Mouse (Mus musculus): ENCODE measurements at regions not wholly inside any gene's neighbourhood (a gene's known extent, or its start where the extent isn't known, plus 50 kb on each side); places are given as distances from the start of the nearest gene placed in this dataset.
"Not testable (repeated sequence)": the region's sequence is repeated elsewhere in the genome, so short reads cannot be mapped to it uniquely, and the experiment has no call there.

DNA sequence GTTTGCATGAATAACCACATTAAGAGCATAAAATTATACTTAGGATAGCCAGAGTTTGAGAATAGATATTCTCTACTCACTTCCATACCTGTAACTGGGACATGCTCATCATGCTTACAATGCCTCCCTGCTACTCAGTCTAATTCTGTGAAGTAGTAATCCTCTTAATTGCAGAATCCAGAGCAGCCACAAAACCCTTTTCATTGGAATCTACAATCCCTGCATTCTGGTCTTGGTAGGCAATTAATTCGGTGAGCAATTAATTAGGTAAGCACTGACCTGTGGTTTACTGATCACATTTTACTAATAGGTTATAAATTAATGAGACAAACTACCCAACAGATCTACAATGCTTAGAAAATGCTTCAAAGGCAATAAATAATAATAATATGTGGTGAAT, 316.5 kb upstream of the Sema3a start:
- Histone ChIP-seq H3K27me3 (ENCODE audit: control insufficient read depth, insufficient read depth, insufficient read length) (no peaks in the 10 kb centered on the region), H3K79me2 (ENCODE audit: control insufficient read depth, insufficient read depth) (no peaks in the 10 kb centered on the region), H3K4me3 (no peak overlapping the region), H3K4me2 (ENCODE audit: low read depth) (no peak overlapping the region), H3K36me3 (ENCODE audit: control insufficient read depth, insufficient read depth) (no peaks in the 10 kb centered on the region), H3ac (ENCODE audit: control insufficient read depth, insufficient read length) (no peak overlapping the region)
- TF ChIP-seq REST (IDR thresholded peaks at IDR 0.05; ENCODE audit: insufficient read depth, insufficient read length) (no peak), TCF12 (IDR thresholded peaks at IDR 0.05; ENCODE audit: insufficient read depth, poor library complexity, severe bottlenecking) (no peak), POLR2A (IDR thresholded peaks at IDR 0.05; ENCODE audit: insufficient read length, low read depth) (no peak), MAX (IDR thresholded peaks at IDR 0.05; ENCODE audit: low read depth) (no peak), MYOG (IDR thresholded peaks at IDR 0.05; ENCODE audit: control insufficient read depth in 1 of 3, insufficient read depth in 1 of 3, insufficient read length in 2 of 3, low read depth in 2 of 3) (no peak), CEBPB (IDR thresholded peaks at IDR 0.05; ENCODE audit: insufficient read depth, poor library complexity, severe bottlenecking) (no peak), SRF (IDR thresholded peaks at IDR 0.05; ENCODE audit: control insufficient read depth, insufficient read length, low read depth) (no peak), MYOD1 (IDR thresholded peaks at IDR 0.05; ENCODE audit: control insufficient read depth in 1 of 3, insufficient read length in 2 of 3, low read depth in 2 of 3) (no peak), E2F4 (IDR thresholded peaks at IDR 0.05; ENCODE audit: insufficient read depth) (no peak)

DNA sequence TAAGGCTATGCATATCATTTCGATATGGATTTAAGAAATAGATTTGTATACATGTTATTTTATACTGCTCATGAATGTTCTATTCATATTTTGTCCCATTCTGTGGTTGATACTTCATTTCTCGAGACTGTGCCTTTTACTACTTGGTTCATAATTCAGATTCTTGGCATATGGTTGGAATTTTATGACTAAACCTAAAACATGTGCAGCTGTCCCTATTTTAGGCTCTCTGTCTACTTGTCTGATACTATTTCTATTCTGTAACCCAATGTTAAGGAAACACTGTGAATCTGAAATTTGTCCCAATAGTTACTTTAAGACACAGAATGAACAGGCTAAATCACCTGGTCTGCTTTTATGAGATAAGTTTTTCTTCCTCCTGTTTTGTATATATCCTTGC, 315.3 kb upstream of the Sema3a start:
- no peak overlapping the region for H3K4me3 ChIP-seq
- no peak for TF ChIP-seq REST (IDR thresholded peaks at IDR 0.05; ENCODE audit: insufficient read depth, insufficient read length)
- peak in 1 of 3 experiments; percentile 69 for TF ChIP-seq MYOG (IDR thresholded peaks at IDR 0.05; ENCODE audit: control insufficient read depth in 1 of 3, insufficient read depth in 1 of 3, insufficient read length in 2 of 3, low read depth in 2 of 3)

DNA sequence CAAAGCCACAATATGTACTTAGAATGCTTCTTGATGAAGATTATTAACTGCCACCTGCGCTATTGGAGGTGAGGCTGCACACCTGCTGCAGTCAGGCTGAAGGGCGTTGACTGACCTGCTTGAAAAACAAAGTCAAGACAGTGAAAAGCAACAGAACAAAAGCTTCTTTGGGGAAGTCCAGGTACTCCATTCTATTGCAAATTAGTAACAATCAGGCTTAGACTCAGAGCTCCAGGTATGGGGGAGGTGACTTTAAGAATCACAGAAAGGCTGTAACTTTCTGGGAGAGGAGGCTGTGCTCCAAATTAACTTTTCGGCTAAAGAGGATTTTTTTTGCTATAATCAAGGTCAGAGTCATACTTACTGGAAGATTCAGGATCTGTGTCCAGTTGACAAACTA, 278.0 kb upstream of the Sema3a start:
- not testable (repeated sequence) for H3K4me3 ChIP-seq; H3K79me2 ChIP-seq (ENCODE audit: control insufficient read depth, insufficient read depth); H3K4me2 ChIP-seq (ENCODE audit: low read depth); H3K27me3 ChIP-seq (ENCODE audit: control insufficient read depth, insufficient read depth, insufficient read length); H3ac ChIP-seq (ENCODE audit: control insufficient read depth, insufficient read length); H3K36me3 ChIP-seq (ENCODE audit: control insufficient read depth, insufficient read depth)

More for the DNA sequence above, 315.3 kb upstream of the Sema3a start:
- H3ac ChIP-seq (ENCODE audit: control insufficient read depth, insufficient read length), result no peak overlapping the region
- no peaks in the 10 kb centered on the region for H3K36me3 ChIP-seq (ENCODE audit: control insufficient read depth, insufficient read depth)
- no peaks in the 10 kb centered on the region for H3K79me2 ChIP-seq (ENCODE audit: control insufficient read depth, insufficient read depth)
- H3K27me3 ChIP-seq (ENCODE audit: control insufficient read depth, insufficient read depth, insufficient read length), result no peaks in the 10 kb centered on the region
- no peak overlapping the region for H3K4me2 ChIP-seq (ENCODE audit: low read depth)

DNA sequence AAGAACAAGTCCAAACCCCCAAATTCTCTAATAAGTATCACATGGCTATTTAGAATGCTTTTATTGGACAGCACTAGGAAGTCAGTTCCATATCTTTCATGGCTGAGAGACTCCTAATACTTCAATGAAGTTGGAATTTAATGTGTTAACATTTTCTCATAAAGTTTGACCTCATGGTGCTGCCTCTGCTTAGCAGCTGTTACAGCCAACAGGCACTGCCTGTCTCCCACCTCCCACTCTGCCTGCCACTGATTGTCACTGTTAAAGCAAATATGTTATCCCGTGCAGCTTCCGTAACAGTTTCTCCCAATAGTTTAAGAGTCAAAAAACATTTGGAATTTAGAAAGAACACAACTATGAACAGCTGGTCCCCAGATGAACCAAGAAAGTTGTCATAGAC, 268.3 kb upstream of the Sema3a start:
- TF ChIP-seq MYOG (IDR thresholded peaks at IDR 0.05; ENCODE audit: control insufficient read depth in 1 of 3, insufficient read depth in 1 of 3, insufficient read length in 2 of 3, low read depth in 2 of 3) (peak in 1 of 3 experiments; percentile 53), POLR2A (IDR thresholded peaks at IDR 0.05; ENCODE audit: insufficient read length, low read depth) (no peak), CEBPB (IDR thresholded peaks at IDR 0.05; ENCODE audit: insufficient read depth, poor library complexity, severe bottlenecking) (no peak), MYOD1 (IDR thresholded peaks at IDR 0.05; ENCODE audit: control insufficient read depth in 1 of 3, insufficient read length in 2 of 3, low read depth in 2 of 3) (peak in 2 of 3 experiments; percentile 79 to 82)

DNA sequence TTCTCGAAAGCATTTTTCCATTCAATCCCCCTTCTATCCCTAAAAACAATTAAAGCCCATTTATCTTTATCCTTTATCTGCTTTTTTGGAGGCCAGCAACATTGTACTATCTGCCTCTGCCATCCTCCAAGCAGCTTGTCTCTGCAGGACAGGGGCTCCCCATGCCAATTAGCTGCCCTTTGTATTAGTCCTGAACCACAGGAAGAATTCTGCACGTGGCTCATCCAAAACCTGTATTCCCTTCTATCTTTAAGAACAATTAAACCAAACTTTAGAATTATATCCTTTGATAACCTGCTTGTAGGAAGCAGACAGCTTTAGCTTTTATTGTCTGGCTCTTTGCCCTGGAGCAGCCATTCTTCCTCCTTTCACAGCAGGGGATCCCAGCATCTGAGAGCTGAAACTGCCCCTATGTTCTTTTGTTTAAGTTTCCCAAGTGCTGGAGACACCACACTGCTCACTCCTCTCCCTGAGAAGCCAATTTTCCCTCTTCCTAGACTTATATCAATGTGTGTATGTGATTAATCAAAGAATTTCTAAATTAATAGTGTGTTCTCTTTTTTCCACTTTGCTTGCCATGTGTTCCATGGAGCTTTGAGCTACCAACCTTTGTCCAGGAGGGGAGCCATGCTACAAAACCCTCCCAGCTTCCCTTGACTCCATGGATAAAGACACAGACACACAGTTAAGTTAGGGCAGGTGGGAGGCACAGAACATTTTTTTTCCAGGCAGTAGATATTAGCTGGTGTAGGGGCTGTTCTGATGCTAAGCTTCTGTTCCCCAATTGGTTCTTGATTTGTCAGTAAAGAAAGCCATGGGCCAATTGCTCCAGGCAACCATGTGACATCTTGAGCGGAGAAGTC, 256.6 kb upstream of the Sema3a start:
- Histone ChIP-seq H3K36me3 (ENCODE audit: control insufficient read depth, insufficient read depth) (no peaks in the 10 kb centered on the region), H3K4me3 (no peak overlapping the region), H3K27me3 (ENCODE audit: control insufficient read depth, insufficient read depth, insufficient read length) (no peaks in the 10 kb centered on the region), H3ac (ENCODE audit: control insufficient read depth, insufficient read length) (no peak overlapping the region), H3K79me2 (ENCODE audit: control insufficient read depth, insufficient read depth) (no peaks in the 10 kb centered on the region), H3K4me2 (ENCODE audit: low read depth) (no peak overlapping the region)
- TF ChIP-seq TCF12 (IDR thresholded peaks at IDR 0.05; ENCODE audit: insufficient read depth, poor library complexity, severe bottlenecking) (no peak), SRF (IDR thresholded peaks at IDR 0.05; ENCODE audit: control insufficient read depth, insufficient read length, low read depth) (no peak), REST (IDR thresholded peaks at IDR 0.05; ENCODE audit: insufficient read depth, insufficient read length) (no peak), USF1 (IDR thresholded peaks at IDR 0.05; ENCODE audit: low read depth) (no peak), MAX (IDR thresholded peaks at IDR 0.05; ENCODE audit: low read depth) (no peak), POLR2AphosphoS2 (IDR thresholded peaks at IDR 0.05; ENCODE audit: insufficient read length, low read depth) (no peak), E2F4 (IDR thresholded peaks at IDR 0.05; ENCODE audit: insufficient read depth) (no peak), MYOD1 (IDR thresholded peaks at IDR 0.05; ENCODE audit: control insufficient read depth in 1 of 3, insufficient read length in 2 of 3, low read depth in 2 of 3) (no peak), CEBPB (IDR thresholded peaks at IDR 0.05; ENCODE audit: insufficient read depth, poor library complexity, severe bottlenecking) (no peak), TCF3 (IDR thresholded peaks at IDR 0.05; ENCODE audit: insufficient read length, low read depth) (no peak), MYOG (IDR thresholded peaks at IDR 0.05; ENCODE audit: control insufficient read depth in 1 of 3, insufficient read depth in 1 of 3, insufficient read length in 2 of 3, low read depth in 2 of 3) (no peak), POLR2A (IDR thresholded peaks at IDR 0.05; ENCODE audit: insufficient read length, low read depth) (no peak)

More for the DNA sequence above, 268.3 kb upstream of the Sema3a start:
- Histone ChIP-seq H3ac (ENCODE audit: control insufficient read depth, insufficient read length) (no peak overlapping the region), H3K4me3 (no peak overlapping the region), H3K79me2 (ENCODE audit: control insufficient read depth, insufficient read depth) (no peaks in the 10 kb centered on the region), H3K27me3 (ENCODE audit: control insufficient read depth, insufficient read depth, insufficient read length) (no peaks in the 10 kb centered on the region), H3K4me2 (ENCODE audit: low read depth) (no peak overlapping the region), H3K36me3 (ENCODE audit: control insufficient read depth, insufficient read depth) (no peaks in the 10 kb centered on the region)

All from myocyte (in vitro differentiated cells).